Mouse (Mus musculus): ENCODE results near the gene Aqp5.
A peak's percentile ranks its signal among the peaks of the same experiment; 100 is the strongest.

The Aqp5 gene

DNA sequence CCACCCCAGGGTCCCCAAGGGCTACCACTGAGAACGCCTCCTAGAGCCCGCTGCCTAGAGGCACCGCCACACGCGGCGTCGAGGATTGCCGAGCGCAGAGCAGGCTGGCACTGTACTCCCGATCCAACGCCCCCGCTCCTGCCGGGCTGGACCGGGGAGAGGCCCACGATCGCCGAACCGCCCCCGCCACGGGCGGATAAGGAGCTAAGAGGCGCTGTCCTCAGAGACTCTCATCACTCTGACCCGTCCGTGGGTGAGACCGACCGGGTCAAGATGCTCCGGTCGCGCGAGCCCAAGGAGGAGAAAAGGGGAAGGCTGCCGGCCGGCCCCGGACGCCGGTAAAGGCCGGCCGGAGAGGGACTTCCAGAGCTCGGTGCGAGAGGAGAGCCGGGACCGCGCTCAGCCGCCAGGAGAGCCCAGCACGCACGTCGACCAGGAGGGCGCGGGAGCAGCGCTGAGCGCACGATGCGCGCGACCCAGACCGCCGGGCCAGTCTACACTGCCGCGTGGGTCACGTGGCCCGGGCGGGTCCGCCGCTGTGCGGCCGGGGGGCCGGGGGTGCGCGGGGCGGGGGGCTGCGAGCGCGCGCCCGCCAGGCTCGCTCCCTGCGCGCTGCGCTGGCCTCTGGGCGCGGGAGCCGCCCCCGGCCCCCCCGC is at the start of gene Aqp5:
Aqp5 (plus strand) TSS at position 354 of the 656 bp plus-strand sequence.
- DNase-seq, result peak; percentile 18

DNA sequence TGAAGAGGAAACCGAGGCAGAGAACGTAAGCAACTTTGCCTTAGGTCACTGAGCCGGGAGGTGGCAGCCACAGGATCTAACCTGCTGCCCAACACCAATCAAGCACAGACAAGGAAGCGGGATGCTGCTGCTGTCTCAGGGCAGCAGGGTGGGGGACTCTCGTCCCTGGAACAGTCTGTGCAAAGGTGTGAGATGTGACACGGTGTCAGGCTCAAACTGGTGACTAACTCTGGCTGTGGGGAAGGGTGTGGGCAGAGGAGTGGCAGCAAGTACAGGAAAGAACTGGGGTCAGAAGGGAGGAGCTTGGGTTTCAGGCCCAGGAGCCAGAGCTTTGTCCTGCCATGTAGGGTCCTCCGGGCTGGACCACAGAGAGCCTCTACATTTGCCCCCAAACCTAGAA is 46.5 kb upstream of the Aqp5 start:
- DNase-seq, result no peak

DNA sequence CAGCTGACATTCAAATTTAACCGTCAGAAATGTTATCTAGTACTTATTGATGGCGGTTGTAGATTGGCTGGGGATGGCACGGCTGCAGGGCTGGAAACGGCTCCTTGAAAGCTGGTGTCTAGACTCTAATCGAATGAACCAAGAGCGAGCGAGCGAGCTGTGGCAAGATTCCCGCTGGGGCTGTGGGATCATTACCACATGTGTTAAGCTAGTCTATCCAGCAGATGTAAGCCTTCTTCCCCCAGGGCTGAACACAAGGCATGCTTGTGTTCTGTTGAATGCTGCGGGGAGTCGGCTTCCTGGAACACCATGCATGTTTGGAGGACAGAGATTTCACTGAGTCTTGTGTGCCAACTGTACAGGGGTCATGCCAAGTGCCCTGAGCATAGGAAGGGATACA is 44.0 kb upstream of the Aqp5 start:
- no peak for DNase-seq

DNA sequence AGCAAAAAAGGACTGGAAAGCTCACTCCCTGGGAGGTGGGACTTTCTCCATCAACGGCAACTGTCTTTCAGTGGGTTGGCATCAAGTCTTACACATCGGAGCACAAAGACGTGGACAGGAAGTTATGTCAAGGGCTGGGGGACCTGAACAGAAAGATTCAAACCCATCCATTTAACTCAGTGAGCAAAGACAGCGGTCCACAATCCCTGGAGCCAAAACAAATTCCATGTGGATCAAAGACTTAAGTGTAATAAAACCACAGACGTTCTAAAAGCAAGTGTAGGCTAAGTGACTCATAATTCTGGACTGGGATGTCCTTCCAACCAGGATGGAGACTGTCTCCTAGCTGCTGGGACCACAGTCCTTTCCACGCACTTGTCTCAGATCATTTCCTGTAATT is 42.9 kb upstream of the Aqp5 start:
- DNase-seq, result no peak

DNA sequence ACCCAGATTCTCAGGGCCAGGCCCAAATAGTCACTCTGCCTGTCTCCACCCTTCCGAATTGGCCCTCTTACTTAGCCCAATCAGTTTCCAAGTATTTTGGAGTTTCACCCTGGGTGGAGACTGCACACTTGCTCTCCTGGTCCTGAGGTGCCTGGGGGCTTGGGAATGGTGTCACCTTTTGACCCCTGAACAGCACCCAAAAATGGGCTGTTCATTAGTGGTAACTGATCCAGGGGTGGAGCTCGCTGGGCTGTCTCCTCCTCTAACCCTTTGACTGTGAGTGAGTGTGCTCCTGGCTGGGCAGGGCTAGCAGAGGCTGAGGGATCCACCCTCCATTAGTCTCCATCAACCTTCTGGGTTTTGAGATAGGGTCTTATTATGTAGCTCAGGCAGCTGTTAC is 40.7 kb upstream of the Aqp5 start:
- DNase-seq, result no peak

DNA sequence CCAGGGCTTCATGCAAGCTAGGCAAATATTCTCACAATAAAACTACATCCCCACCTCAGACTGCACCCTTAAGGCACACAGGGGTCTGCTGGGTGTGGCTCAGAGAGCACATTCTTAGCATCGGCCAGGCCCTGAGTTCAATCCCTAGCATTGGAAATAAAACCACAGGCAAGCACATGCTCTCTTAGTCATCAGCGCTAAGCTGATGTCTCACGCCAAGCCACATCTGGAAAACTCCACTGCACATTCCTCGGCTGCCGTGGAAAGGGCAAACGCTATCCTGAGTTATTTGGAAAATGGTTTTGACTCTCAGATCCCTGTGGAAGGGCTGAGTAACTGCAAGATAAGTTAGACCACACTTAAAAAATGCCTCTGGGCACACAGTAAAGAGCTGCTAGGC is 36.8 kb upstream of the Aqp5 start:
- DNase-seq, result no peak

DNA sequence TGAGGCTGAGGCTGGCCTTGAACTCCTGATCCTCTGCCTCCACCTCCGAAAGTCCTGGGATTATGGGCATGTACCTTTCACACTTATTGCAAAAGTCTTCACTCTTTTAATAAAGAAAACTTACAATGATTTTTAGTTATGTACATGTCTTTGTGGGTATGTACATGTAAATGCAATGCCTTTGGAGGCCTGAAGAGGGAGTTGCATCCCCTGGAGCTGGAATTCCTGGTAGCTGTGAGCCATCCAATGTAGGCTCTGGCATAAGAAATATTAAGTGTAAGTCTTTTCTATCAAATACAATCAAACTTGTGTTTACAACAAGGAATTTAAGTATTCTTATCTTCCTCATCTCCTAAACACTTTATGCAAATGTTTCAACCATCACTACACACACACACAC is 31.6 kb upstream of the Aqp5 start:
- no peak for DNase-seq

DNA sequence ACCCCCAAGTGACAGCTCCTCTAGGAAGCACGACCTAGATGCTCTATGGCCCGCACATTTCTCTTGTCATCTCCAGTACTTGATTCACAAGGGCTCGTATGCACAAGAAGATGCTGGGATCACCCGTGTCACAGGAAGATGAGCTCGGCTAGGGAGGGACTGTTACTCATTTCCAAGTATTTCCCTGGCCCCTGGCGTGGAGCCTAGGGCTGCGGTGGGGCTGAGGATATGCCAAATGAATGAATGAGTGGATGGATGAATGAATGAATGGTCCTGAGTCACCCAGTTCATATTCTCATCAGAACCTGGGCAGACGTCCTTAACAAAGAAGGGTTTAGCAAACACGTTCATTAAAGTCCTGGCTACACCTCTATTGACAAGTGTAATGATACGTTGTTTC is 30.3 kb upstream of the Aqp5 start:
- DNase-seq, result no peak

DNA sequence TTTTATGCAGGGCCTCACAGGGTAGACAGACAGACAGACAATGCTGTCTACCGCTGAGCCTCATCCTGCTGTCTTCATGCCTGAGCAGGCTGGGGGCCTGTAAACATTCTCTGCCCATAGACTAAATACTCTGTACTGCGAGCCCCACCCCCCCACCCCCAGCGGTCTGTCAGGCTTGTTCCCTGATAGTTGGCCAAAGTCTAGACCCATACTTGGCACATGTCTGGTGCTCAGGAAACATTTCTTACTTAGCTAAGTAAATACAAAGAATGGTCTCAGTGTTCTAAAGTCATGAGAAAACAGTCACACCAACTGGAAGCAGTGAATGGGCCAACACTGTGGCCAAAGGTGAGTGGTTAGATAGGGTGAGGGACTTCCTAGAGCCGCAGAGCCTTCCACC is 23.2 kb upstream of the Aqp5 start:
- DNase-seq, result no peak

DNA sequence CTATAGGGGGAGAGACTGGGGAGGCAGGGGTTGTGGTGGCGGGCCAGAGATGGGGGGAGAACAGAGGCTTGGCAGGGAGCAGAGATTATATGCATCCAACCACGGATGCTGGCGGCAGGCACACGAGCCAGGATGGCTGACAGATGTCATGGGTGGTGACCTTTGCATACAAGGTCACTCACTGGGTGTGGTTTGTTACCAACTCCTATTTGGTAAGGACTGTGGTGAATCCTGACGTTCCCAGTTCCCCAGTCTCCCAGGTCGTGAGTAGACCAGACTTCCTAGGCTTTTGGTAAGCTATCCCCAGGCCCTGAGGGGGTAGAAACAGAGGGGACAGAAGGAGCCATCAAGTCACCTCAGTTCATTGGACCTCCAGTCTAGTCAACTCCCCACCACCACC is 21.9 kb upstream of the Aqp5 start:
- DNase-seq, result no peak

DNA sequence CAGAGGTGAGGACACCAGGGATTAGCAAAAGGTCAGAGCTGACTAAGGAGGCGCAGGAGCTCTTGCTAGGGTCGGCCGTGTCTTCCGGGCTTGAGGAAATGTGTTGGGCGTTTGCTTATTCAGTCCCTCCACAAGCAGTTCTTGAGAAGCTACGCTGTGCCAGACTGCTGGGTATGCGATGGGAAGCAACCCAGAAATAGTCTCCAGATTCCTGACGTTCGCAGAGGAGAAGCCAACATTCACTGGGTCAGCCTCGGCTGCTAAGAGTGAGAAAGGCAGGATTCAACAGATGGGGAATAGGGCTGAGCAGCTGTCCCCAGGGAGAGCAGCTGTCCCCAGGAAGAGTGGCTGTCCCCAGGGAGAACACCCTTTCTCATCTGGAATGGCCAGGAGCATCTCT is 21.5 kb upstream of the Aqp5 start:
- no peak for DNase-seq

DNA sequence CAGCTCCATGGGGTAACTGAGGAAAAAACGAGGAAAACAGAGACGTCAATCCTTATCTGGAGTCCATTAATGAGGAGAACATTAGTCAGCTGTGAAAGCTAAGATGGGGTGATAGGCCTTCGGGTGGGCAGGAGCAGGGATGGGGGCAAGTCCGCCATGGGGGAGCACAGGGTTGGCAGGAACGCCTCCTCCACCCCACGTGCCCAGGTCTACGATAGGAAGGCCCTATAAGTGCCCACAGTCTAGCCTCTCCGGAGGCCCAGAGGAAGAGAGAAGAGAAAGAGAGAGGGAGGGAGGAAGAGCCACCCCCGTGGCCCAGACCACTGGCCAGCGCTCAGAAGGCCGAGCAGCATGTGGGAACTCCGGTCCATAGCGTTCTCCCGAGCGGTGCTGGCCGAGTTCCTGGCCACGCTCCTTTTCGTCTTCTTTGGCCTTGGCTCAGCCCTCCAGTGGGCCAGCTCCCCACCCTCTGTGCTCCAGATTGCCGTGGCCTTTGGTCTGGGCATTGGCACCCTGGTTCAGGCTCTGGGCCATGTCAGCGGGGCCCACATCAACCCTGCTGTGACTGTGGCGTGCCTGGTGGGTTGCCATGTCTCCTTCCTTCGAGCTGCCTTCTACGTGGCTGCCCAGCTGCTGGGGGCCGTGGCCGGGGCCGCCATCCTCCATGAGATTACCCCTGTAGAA is 11.6 kb upstream of the Aqp5 start, which contains the start of gene Aqp2:
Aqp2 (plus strand) TSS at position 254 of the 684 bp plus-strand sequence.
- no peak for DNase-seq

DNA sequence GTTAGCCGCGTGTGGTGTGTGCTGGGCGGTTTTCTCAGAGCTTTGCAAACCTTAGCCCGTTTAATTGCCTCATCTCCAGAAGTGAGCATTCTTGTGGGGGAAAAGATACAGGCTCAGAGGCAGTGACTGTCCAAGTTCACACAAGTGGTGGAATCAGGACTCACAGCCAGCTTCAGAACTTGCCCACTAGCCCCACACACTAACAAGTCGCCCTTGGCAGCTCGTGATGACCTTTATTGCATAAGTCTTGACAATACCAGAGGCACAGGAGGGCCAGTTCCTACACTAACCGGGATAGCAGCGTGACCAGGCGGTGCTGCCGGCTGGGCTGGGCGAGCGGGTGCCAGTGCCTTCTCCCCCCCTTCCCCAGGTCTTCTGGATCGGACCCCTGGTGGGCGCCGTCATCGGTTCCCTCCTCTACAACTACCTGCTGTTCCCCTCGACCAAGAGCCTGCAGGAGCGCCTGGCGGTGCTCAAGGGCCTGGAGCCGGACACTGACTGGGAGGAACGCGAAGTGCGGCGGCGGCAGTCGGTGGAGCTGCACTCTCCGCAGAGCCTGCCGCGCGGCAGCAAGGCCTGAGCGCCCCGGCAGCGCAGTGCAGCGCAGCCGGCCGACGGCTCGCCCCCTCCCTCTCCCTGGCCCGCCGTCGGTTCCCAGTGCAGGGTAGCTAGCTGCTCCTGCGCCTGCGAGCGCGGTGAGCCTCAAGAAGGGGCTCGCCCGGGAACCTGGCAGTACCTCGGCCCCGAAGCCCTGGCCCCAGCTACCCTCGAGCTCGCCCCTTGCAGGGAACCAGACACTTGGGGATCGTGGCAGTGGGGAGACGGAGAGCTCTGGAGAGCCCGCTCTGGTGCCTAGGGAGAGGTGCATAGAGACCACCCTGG is 6.9 kb upstream of the Aqp5 start:
- peak; percentile 33 for DNase-seq

DNA sequence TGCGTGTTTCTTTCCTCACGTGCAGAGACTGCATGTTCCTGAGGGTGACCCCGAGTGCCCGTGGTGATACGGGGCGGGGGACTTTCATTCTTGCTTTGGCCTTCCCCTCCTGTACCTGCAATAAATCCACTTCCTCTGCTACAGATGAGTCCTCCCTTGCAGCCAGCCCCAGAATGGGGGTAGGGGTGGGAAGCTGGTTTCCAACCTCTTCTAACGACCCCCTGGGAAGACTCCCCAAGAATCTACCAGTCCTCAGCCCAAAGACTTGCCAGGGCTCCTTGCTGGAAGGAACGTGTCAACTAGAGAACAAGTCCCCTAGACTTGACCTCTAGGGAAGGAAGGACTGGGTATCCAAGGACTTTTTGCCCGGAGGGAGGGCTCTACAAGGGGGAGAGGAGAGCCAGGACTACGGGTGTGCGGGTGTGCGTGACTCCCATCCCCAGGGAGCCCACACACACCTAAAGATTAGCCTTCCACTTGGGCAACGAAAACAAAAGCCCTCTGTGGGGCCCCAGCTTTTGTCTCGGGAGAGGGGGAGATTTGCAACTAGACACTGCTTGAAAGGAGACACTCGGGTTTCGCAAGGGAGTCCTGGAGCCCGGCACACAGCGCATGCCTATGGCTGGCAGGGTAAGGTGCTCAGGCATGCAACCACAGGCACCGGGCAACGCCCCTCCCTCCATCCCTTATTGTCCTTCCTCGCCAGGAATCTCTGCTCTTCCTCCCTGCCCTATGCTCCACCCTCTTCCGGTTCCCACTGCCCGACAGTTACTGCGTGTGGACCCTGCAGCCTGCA is 6.0 kb upstream of the Aqp5 start:
- no peak for DNase-seq

DNA sequence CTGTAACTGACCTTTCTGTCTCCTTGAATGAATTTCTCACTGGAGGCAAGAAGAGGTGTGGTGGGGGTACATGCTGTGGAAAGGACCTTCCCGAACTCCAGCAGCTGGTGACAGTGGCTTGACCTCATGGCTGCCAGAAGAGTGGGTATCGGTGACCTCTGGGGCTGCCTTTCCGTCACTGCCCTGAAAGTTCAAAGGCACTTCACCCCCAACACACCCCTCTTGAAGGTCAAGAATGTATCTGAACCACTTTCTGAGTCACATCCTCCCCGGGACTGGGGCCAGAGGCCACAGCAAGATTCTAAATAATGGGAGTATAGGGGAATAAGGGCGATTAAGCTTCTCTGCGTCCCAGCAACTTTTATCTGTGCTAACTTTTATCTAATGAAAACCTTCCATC is 4.8 kb upstream of the Aqp5 start:
- DNase-seq, result no peak

DNA sequence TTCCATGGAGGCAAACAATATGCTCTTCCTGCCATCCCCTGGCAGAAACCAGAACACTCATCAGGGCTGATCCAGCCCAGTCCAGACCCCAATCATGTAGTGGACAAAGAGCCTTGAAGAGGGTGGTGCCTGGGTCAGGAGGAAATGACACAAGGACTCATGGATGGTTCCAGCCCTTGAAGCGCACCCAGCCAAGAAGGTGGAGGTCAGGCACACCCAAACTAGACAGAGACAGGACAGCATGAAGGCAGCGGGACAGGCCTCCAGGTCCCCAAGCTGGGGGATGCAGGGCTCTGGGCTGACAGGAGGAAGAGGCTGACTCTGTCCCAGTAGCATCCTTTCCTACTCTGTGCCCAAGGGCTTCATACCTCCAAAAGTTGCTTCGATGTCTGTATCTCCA is 4.1 kb upstream of the Aqp5 start:
- DNase-seq, result no peak

DNA sequence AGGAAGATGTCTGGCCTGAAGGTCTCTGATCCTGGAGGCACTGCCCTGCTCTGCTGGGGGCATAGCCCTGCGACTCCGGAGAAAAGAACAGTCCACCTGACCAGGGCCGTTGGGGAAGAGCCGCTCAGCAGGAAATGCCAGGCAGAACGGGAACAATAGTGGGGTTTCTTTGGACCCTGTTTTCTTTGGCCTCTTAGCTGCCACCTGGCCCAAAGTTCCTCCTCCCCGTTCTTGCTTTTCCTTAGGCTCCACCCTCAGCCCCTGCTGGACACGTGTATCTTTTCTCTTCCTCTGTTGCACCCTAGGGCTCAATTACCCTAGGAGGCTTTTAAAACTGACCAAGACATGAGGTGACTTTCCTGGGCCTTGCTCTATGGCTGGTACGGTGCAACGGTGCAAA is 1.3 kb upstream of the Aqp5 start:
- DNase-seq, result no peak

DNA sequence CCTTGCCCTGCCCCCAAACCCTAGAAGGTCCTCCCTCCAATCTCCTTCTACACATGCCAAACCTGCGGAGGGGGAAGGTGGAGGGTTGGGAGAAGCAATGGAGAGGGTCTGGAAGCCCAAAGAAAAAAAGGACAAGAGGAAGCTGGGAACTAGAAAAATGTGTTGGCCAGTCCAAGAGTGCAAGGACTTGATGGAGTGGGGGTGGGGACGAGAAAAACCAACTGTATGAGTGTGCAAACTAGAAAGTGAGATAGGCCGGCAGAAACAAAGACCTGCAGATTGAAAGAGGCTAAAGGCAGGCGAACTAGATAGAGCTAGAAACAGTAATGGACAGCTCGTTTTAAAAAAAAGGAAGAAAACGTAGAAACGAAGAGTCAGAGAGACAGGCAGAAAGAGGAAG is 878 bp upstream of the Aqp5 start:
- DNase-seq, result no peak

DNA sequence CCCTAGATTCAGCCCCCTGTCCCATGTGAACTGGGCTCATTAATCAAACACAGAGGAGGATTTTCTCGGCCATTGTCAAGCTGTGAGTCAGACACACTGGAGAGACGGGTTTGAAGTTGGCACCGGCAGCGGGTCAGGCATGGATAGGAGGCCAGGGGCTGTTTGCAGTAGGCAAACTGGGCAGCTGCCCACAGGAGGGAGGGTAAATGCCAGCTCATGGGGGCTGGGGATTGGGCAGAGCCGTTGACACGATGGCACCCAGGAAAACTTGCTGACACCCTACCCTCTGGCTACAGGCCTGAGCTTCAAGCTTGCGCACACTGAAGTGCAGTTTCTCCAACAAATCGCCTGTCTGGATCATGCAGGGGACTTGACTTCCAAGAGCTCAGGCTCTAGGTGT is 1.6 kb downstream of the Aqp5 start:
- no peak for DNase-seq

DNA sequence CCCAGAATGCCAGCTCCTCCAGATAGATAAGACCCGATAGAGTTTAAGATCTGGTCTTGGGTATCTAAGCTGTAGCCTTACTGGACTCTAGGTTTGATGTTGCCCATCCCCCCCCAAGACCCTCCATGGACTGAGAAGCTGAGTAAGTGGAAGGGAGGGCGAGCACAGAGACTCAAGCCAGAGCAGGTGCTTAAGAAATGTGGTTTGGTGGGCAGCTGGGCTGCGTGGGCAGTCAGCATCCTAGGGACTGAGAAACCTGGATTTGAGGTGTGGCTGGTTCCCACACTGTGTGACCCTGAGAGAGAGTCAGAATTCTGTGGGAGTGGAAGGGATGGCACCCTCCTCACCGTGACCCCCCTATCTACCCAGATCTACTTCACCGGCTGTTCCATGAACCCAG is 2.3 kb downstream of the Aqp5 start:
- DNase-seq, result no peak

DNA sequence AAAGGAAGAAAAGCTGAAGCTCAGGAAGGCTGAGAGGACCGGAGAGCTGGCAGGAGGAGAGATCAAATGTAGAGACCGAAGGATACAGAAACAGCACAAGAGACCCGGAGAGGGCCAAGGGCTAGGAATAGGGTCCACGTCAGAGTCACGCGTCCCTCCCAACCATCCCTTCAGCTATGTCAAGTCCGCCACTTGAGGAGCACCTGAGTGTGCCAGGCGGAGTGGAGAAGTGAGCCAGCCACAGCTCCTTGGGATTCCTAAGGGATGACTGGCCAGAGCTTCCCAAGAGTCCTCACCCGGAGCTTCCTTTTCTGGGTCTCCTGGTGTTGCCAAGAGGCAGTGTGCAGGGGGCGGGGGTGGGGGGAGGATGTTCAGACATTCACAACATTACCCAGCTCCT is 4.4 kb downstream of the Aqp5 start:
- no peak for DNase-seq

DNA sequence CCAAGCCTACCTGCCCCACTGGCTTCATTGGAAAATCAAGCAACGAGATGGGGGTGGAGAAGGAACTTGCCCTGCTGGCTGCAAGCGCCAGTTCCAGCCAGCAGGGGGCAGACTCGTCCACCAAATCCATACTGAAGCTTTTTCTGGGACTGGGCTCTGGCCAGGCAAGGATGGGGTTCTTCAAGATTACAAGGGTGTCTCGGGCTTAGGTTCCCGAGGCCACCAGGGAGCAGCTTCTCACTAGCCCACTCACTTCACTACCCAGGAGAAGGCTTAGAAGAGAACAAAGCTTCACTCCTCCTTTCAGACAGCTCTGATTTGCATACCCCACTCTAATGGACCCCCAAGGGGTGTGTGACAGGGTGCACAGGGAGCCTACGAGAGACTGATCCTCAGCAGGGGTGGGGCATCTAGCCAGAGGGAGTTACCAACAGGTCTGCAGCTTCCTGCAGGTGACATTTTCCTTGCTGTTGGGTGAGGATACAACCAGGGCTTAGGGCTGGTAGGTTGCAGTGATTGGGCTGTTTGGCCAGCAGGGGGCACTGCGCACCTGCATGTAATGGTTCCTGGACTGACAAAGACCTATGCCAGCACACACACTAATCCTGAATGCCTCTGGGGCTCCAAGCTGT is 5.6 kb downstream of the Aqp5 start:
- peak; percentile 89 for DNase-seq

DNA sequence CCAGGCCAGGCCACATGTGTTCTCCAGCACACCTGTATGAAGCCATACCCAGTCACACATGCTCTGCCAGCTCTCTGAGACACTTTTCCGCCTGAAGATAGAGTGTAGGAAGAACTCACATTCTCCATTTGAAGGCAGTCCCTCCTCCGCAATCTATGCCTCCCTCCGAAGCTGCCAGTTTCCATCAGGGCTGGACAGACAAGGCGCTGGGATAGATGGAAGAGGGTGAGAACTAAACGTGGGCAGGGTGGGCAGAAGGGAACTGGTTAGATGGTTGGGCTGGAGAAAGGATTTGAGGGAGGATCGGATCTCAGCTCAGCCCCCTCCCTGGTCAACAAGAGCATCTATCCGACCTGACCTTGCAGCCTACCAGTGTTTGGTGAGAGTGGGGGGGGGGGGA is 6.3 kb downstream of the Aqp5 start:
- no peak for DNase-seq

All from thymus, postnatal 4 days (tissue).